Mouse (Mus musculus) spleen, adult 2 months (tissue): Measurements from ENCODE around the gene Fam32a.

Experiments
- CTCF ChIP-seq: fragments of 200-500 bp; IDR thresholded peaks from 2 replicates; pipeline ENCODE4 v1.5.1; 2011; ENCODE audit warnings: mild to moderate bottlenecking, inconsistent platforms; ENCODE audit not compliant: insufficient read depth, insufficient read length, insufficient replicate concordance; ENCODE audit errors: extremely low read depth
- POLR2A ChIP-seq: fragments of 200-500 bp; IDR thresholded peaks from 2 replicates; pipeline ENCODE4 v1.6.1; 2011; ENCODE audit warnings: low read depth, low read length, inconsistent platforms

- TF ChIP-seq POLR2A (no peak), CTCF (no peak)
Measured at GRCm38 (mm10) chr8:72242226-72242625, 22.7 kb downstream of the Fam32a start.
